Mouse (Mus musculus) C3H10T1/2 (cell line): ENCODE results near the gene Tank. TPM values are rescaled to one million over a fixed set of nuclear protein-coding genes. Genes with fewer than 3 reads are reported as not detected.

Experiments used
- polyA plus RNA-seq, 2 experiments: library from polyadenylated mRNA; unstranded; fragments of >200 nt; fragmentation: generic; extraction: Trizol; gene quantifications; one replicate each; pipeline ENCODE4 v1.2.1; 2012; ENCODE audit warnings: missing spikeins in 2 of 2

Gene Tank
- 1 to 10 TPM in 1 of 2 experiments, under 1 TPM in 1; 0.39 to 2.5 TPM for polyA plus RNA-seq

DNA sequence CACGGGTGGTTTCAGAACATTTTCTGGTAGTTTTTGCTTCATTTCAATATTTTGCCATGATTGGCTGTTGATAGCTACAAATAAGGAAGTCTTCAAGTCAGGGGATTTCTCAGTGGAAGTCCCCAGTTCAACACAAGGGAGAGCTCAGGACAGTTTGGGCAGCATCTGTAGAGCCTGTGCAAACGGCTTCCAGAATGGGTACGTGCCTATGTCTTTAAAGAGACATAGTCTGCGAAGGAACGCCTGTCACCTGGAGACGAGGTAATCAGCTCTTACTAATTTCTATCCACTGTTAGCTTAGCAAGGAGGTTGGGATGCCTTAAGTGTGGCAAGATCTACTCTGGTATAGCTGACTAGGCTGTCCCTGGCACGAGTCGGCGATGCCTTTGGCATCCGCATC, at the start of gene Tank:
Tank (plus strand) TSS at position 153 of the 400 bp plus-strand sequence.

Other genes with a start within 250 kb of the Tank start
- gene Psmd14, start 133.1 kb downstream of the Tank start, polyA plus RNA-seq = 10 to 100 TPM; 11.2 to 56.1 TPM
- gene Tbr1, start 224.3 kb downstream of the Tank start, polyA plus RNA-seq = under 1 TPM in 1 of 2 experiments, not detected in 1; 0.02 TPM